Mouse (Mus musculus) gastrocnemius, postnatal 36 days (tissue): ENCODE results near the gene Pomt1. TPM values are rescaled to one million over a fixed set of nuclear protein-coding genes. Genes with fewer than 3 reads are reported as not detected.
A peak's percentile ranks its signal among the peaks of the same experiment; 100 is the strongest.

Experiments
- DNase-seq, 2 experiments: peaks; one replicate each; pipeline ENCODE4 v3.0.0; 2022
- intact Hi-C: fragments of 180-260 bp; cut with DNase I; formaldehyde crosslinking; loops from one replicate; pipeline ENCODE4 v1.15.1; 2025
- long read RNA-seq, 2 experiments: library from polyadenylated mRNA; stranded (forward); transcript quantifications; one replicate each; pipeline ENCODE4 v2.0.0; 2021
- total RNA-seq, 2 experiments: library from RNA; stranded (reverse); gene quantifications; 2 replicates each; pipeline ENCODE4 v1.2.3; 2021

Gene Pomt1
- total RNA-seq: 10 to 100 TPM; 12.0 to 12.2 TPM
- long read RNA-seq, experiment 1, partial matches to known transcripts: 2 of 7 reads
- long read RNA-seq, experiment 1, other reads (novel, unspliced or antisense): 2 of 7 reads
- long read RNA-seq, experiment 2, partial matches to known transcripts: 1 of 4 reads
- long read RNA-seq, experiment 2, other reads (novel, unspliced or antisense): 3 of 4 reads

DNA sequence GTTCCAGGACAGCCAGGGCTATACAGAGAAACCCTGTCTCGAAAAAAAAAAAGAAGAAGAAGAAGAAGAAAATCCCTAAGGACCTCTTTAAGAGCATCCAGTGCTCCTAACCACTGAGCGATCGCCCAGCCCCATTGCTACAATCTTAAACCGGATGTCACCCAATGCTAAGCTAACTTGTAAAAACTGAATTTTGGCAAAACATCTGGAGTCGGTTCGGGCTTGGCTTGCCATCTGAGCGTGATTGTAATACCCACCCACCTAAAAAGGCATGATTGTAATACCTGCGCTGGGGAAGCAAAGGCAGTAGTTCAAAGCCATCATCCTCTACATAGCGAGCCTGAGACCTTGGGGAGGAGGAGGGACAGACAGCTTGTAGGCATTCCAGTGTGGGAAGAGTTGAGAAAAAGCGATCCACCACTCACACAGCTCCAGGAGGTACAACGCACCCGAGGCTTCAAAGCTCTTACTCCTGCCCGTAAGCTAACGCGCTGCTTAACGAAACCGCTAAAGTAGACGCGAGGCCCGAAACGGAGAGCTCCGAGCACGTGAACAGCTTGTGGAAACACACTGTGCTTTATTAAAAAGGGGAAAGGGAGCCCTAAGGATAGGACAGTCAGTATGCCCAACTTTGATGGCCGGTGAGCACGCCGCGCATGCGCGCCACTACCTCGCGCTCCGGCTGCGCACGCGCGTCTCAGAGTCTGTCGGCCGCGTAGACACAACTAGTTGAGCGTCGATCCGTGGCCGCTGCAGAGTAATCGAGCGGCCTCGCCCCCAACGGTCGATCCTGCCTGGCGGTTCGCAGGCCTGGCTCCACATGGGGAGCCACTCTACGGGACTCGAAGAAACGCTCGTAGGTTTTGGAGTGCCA is at the start of gene Pomt1:
Gene Pomt1 (plus strand): TSS at position 705 of the 874 bp plus-strand sequence.
- intact Hi-C loops: loop anchor here (5.0 kb wide), 1 partner anchor 84 kb away; the partner anchor contains the start of gene Prrc2b
- peak; percentile 86 to 89 for DNase-seq

- no peak for DNase-seq
- intact Hi-C loops: no loop called here
Observed at GRCm38 (mm10) chr2:32187019-32187551, 49.3 kb upstream of the Pomt1 start.

- peak in 1 of 2 experiments; percentile 33 for DNase-seq
- intact Hi-C loops: no loop called here
Observed at GRCm38 (mm10) chr2:32187649-32188048, 48.7 kb upstream of the Pomt1 start.

DNA sequence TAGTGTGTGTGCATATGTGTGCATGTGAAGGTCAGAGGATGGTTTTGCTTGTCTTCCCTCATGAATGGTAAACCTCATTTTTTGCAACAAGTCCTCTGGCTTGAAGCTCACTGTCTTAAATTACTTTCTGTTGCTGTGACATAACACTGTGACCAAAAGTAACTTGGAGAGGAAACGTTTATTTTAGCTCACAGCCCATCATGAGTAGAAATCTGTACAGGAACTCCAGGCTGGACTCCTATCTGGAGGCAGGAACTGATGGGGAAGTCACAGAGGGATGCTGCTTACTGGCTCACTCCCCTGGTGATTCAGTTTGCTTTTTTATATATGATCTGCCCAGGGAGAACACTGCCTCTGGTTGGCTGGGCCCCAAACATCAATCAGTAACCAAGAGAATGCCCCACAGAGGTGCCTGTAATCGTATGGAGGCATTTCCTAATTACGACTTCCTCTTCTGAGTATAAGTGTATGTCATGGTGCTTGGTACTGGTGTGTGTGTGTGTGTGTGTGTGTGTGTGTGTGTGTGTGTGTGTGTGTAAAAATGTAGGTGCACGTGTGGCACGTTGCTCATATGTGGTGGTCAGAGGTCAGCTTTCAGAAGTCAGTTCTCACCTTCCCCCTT is 47.2 kb upstream of the Pomt1 start:
- no peak for DNase-seq
- intact Hi-C loops: no loop called here

- DNase-seq: no peak
- intact Hi-C loops: loop anchor here (1.0 kb wide), 1 partner anchor 39 kb away; the partner anchor contains the start of gene Prrc2b
Observed at GRCm38 (mm10) chr2:32190620-32191019, 45.8 kb upstream of the Pomt1 start.

- intact Hi-C loops: loop anchor here (1.0 to 2.0 kb wide), 2 partner anchors 41 to 57 kb away; partner anchors contain the start of gene Prrc2b
Observed at GRCm38 (mm10) chr2:32191872-32192507, 44.4 kb upstream of the Pomt1 start.

GRCm38 (mm10) chr2:32198977-32199376 is 37.4 kb upstream of the Pomt1 start:
- DNase-seq: no peak
- intact Hi-C loops: no loop called here

More at GRCm38 (mm10) chr2:32191872-32192507, 44.4 kb upstream of the Pomt1 start:
- DNase-seq: peak in 1 of 2 experiments; percentile 50

GRCm38 (mm10) chr2:32200033-32200432 is 36.4 kb upstream of the Pomt1 start:
- intact Hi-C loops: loop anchor here (5.0 kb wide), 1 partner anchor 203 kb away; no protein-coding TSS in a partner anchor
- DNase-seq: no peak

DNA sequence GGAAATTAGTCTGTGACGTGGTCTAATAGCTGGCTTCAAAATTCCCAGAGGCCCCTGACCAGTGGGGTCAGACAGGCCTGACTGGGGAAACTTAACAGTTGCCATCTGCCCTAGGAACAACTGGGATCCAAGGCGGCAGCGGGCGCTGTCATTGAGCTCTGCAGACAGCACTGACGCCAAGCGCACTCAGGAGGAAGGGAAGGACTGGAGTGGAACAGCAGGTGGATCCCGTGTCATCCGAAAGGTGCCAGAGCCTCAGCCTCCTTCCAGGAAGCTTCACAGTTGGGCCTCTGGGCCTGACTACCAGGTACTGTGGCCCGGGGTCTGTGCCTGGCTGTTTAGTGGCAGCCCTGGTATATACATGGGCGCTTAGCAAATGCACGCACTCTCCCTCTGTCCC is 35.7 kb upstream of the Pomt1 start:
- intact Hi-C loops: loop anchor here (5.0 kb wide), 1 partner anchor 203 kb away; no protein-coding TSS in a partner anchor

GRCm38 (mm10) chr2:32201527-32201926 is 34.9 kb upstream of the Pomt1 start:
- intact Hi-C loops: loop anchor here (5.0 kb wide), 1 partner anchor 204 kb away; no protein-coding TSS in a partner anchor

More for the DNA sequence above, 35.7 kb upstream of the Pomt1 start:
- no peak for DNase-seq

GRCm38 (mm10) chr2:32203853-32204252 is 32.5 kb upstream of the Pomt1 start:
- intact Hi-C loops: loop anchor here (5.0 kb wide), 1 partner anchor 207 kb away; no protein-coding TSS in a partner anchor
- DNase-seq: no peak

More at GRCm38 (mm10) chr2:32201527-32201926, 34.9 kb upstream of the Pomt1 start:
- DNase-seq: no peak

GRCm38 (mm10) chr2:32207682-32208081 is 28.7 kb upstream of the Pomt1 start:
- intact Hi-C loops: no loop called here
- DNase-seq: no peak

DNA sequence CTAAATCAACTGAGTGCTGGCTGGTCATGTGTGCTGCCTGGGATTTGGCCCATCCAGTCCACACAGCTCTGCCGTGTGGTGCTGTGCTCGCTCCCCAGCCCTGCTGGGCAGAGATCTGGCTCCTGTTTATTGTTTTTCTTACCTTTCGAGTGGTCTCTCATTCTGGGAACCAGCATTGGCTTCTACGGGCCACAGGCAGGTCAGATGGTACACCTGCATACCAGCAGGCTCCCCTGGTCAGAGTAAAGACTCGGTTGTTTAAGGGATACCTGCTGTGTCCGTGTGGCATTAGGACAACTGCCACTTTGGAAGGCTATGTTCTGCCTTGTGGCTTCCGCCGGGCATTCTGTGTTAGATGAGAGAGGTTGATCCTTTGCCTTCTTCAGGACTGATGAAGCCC is 24.7 kb upstream of the Pomt1 start:
- intact Hi-C loops: no loop called here

DNA sequence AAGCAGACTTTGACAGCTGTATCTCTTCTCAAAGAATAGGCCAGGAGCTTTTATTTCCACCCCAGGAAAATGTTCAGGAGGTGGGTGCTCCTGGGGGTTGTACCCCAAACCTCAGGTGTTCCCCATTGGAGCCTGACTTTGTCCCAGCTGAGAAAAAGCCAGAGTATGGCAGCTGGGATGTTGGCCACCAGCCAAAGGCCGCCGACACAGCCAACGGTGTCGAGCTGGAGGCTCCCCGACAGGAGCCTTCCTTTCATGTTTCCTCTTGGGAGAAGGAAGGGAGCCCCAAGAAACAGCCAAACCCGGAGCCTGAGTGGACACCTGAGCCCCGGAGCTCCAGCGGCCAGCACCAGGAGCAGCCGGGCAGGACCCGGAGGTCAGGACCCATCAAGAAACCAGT is 23.4 kb upstream of the Pomt1 start:
- intact Hi-C loops: no loop called here
- DNase-seq: no peak

More for the DNA sequence above, 24.7 kb upstream of the Pomt1 start:
- DNase-seq: no peak

DNA sequence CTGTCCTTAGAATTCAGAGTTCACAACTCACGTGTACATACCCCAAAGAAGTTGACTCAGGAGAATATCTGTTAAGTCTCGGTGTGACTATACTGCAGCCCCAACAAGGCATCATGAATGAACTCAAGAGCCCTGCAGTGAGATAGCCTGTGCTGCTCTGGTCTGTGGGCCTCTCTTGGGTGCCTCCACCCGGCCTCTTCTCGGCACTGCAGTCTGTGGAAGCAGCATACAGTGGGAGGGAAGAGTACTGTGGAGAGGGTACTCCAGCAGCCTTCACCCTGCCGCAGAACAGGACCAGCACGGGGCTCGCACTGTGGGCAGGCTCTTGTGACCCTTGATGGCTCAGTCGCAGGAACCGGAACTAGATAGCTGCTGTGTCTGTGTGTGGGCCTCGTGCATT is 20.8 kb upstream of the Pomt1 start:
- DNase-seq: no peak
- intact Hi-C loops: no loop called here

DNA sequence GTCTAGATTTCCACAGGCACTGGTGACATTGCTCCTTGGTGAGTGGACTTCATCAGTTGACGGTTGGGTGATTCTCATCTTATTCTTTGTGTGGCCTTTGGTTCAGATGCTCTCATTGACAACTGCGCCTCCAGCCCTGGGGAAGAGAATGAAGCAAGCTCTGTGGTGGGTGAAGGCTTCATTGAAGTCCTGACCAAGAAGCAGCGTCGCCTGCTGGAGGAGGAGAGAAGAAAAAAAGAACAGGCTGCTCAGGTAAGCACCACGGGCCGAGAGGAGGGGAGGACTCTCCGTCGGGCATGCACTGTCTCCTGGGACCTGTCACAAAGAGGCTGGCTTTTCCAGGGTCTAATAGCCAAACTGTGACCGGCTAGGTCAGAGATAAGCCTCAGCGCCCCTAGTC is 19.9 kb upstream of the Pomt1 start:
- no peak for DNase-seq
- intact Hi-C loops: no loop called here

DNA sequence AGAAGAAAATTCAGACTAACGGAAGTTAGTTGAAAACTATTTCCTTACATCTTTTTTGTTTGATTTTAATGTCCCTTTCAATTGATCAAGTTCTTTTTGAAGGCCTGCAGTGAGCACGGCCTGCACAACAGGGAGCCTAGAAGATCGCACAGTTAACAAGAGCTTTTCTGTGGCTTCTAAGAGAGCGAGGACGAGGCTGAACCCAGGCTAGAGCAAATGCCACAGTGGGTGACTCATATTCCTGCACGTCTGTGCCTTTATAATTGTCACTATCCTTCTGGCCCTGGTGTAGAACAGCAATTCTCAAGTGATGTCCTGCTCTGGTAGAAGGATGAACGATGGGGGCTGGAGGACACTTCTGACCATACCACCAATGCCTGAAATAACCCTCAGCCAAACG is 18.7 kb upstream of the Pomt1 start:
- intact Hi-C loops: no loop called here
- no peak for DNase-seq

GRCm38 (mm10) chr2:32218113-32218512 is 18.3 kb upstream of the Pomt1 start:
- intact Hi-C loops: no loop called here
- DNase-seq: no peak

- no peak for DNase-seq
- intact Hi-C loops: no loop called here
Observed at GRCm38 (mm10) chr2:32218541-32219334, 17.7 kb upstream of the Pomt1 start.
